Mouse (Mus musculus): Measurements from ENCODE around the gene AI837181. TPM values are rescaled to one million over a fixed set of nuclear protein-coding genes. Genes with fewer than 3 reads are reported as not detected.

AI837181 gene
- 50.8 TPM for total RNA-seq (2023)

DNA sequence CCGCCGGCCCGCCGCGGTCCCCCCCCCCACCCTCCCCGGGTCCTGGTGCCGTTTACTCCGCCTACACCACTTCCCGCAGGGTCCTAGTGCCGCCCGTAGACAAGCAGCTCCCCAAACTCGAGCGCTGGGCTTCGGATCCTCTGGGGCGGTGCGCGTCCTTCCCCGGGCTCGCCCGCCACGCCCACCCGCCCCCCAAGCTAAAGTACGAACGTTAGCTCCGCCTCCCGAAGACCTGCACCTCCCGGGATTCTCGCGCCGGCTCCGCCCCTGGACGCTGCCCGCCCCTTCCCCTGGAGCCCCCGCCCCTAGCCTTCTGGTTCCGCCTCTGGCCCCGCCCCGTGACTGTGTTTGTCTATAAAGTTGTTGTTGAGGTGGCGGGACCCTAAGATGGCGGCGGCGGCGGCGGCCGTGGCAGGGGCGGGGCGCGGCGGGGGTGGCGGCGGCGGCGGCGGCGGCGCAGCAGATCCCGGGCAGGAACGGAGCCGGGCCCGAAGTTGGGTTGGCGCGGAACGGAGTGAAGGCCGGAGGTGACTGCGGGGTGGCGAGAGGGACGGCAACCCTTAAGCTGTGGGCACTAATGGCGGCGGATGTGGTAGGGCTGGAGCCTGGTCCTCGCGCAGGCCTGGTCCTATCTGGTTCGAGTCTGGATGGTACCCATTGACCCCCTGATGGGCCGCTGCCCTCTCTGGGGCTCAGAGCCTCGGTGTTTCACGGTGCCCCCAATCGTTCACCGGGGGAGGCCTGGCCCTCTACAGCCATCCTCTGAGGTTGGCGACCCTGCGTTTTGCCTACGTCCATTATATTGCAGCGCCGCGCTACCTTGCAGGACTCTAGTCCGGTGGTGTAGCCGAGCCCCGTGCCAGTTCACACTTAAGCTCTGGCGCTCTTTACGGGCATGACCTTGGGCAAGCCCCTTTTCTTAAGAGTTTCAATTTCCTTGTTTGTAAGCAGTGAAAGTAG, at the start of gene AI837181, which contains the start of gene Drap1:
TSS of gene AI837181 (plus strand) at position 363 of the 960 bp plus-strand sequence.
TSS of gene Drap1 (minus strand) at position 198 of the 960 bp plus-strand sequence.

DNA sequence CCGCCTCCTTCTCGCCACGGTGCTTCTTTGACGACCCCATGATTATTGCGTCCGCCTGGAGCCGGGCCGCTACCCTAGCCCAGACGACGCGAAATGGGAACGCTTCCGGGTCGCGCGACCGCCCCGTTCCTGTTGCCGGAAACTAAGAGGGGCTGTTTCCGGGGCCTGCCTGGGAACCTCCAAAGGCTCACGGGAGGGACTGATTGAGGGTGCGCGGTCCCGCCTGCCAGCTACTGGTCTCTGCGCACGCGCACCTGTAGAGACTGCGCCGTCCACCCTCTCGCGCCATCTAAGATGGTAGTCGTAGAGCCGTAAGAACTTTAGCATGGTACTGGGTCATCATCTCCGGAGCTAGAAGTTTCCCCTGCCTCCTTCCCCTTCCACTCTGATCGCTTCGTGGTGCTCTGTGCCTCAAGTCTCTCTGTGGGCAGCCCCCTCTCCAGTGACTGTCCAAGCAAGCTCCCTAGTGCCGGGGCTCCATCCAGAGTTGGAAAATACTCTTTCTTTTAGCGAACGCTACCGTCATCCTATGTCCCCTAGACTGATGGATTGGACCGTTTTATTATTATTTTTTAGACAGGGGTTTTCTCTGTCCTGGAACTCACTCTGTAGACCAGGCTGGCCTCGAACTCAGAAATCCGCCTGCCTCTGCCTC, 36.2 kb upstream of the AI837181 start, which contains the start of gene Sart1:
TSS of gene Sart1 (minus strand) at position 116 of the 655 bp plus-strand sequence.

DNA sequence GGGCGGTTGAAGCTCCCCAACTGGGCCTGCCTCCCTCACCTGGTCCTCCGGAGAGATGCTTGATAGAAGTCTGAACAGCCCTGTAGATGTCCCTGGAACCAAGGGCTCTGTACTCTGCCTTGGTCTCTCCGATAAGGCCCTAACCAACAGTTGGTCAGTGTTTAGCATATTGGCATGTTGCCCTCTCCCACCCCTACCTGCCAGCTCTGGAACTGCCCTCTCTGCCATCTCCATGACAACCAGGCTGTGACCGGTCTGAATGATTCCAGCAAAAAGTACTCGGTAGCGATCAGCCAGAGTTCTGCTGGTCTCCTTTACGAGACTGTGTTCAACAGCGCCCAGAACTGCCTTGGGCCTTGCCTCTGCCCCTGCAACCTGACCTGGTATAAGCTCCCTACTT, 22.7 kb upstream of the AI837181 start, which contains the start of gene Tsga10ip:
TSS of gene Tsga10ip (minus strand) at position 234 of the 400 bp plus-strand sequence.

DNA sequence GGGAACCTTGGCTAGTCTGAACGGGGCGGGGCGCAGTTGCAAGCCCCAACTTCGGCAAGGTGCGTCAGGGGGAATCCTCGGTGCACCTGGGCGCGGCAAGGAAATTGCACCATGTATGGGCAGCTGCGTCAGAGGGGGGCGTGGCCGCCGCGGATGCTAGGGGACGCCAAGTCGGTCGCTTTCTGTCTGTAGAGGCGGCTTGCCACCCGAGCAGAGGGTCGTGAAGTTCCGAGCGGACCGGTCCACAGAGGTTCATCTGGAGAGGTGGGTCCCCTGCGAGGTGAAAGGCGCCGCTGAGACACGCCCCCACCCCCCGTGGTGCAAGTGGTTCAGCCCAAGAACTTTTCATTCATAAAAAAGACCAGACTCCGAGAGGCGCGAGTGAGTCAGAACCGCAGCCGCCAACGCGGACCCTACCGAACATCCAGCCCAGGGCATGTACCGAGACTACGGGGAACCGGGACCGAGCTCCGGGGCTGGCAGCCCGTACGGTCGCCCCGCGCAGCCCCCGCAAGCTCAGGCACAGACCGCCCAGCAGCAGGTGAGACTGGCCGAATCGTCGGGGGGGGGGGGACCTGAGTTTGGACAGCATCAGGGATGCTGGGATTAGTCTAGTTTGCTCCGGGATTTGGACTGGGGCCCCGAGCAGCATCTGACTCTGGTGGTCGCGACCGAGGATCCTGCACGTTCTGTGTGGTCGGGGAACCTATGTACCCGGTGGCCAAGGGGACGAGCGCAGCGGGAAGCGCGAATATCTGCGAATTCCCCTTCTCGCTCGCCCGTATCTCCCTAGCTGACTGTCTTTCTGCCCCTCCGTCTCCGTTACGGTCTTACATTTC, 22.8 kb downstream of the AI837181 start, which contains the start of gene Fosl1:
TSS of gene Fosl1 (plus strand) at position 33 of the 839 bp plus-strand sequence.

DNA sequence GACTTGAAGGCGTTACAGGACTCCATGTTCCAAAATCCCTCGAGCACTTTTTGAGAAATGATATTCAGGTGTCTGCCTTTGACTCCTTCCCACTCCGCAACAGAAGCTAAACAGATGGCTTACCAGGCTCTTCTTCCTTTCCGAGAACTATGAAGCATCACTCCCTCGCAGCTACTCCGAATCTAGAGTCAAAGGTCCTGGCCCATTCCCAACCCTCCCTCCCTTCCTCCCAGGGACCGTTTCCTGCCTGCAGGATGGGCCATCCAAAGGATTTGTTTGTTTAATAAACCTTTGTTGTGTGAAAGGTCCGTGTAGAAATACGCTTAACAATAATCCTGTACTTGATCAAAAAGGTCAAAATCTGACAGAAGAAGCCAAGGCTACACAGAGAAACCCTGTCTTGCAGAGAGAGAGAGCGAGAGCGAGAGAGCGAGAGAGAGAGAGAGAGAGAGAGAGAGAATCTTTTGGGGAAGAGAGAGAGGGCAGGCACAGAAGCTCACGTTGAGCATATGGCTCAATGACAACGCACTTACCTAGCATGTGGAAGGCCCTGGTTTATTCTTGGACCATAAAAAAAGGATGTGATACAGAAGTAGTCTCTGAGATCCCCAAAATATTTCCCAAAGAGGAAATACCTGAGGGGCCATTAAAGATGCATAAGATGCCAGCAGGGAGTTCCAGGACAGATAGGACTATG, 33.0 kb downstream of the AI837181 start, which contains the start of gene Ccdc85b:
TSS of gene Ccdc85b (minus strand) at position 149 of the 697 bp plus-strand sequence.

DNA sequence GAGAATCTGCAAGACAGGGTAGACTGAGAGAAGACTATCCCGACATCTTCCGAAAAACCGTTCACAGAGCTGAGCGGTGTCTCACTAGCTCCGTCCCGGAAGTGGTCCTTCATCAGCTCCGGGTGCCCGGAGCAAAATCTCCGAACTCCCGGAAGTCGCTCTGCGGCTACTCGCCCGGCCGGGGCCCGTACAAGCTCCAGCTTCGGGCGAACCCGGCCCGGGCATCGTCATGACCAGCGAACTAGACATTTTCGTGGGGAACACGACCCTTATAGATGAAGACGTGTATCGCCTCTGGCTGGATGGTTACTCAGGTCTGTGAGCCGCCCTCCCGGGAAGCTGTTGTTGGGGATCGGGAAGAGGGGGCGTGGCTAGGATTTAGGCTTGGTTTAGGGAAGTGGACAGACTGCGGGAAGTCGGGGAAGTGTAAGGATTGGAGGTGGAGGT, 35.5 kb downstream of the AI837181 start, which contains the start of gene Fibp:
TSS of gene Fibp (plus strand) at position 151 of the 447 bp plus-strand sequence.

DNA sequence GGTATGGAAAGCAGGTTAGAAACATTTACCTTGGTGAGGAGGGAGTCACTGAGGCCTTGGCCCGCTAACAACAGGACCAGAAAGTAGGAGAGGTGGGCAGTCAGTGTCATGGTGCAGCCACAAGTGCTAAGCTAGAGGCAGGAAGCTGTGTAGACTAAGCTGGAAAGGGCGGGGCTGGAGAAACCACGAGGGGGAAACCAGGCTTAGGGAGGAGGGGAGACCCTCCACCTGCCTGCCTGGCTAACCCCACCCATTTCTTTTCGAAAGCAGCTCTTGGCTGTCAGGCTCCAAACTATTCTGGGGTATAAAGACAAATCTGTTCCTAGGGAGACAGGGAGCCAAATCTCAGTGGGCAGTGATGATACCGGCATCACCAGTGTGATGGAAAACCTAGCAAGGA, 43.4 kb downstream of the AI837181 start, which contains the start of gene Ctsw:
TSS of gene Ctsw (minus strand) at position 134 of the 400 bp plus-strand sequence.

DNA sequence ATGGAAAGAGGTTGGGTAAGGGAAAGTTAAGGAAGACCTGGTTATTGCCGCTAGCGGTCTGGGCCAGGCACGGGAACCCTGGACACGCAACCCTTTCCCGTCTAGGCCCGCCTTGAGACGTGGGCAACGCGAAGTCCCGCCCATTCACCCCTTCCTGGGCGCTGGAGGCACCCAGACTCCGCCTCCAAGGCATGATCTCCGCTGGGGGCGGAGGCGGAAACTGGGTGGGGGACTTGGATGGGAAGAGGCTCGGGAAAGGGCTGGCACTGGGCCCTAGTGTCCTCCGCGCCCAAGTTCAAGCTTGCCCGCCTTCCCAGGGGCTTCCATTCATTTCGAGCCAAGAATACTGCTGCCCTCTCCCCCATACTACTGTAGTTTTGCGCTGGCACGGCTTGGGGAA, 48.8 kb downstream of the AI837181 start, which contains the start of gene Efemp2:
TSS of gene Efemp2 (plus strand) at position 235 of the 400 bp plus-strand sequence.

Other genes with a start within 250 kb of the AI837181 start
- gene Pacs1, start 152.0 kb upstream of the AI837181 start, total RNA-seq (2023): 95.0 TPM
- gene Sf3b2, start 129.7 kb upstream of the AI837181 start, total RNA-seq (2023): 240 TPM
- gene Gal3st3, start 126.8 kb upstream of the AI837181 start, total RNA-seq (2023): not detected
- gene Catsper1, start 89.4 kb upstream of the AI837181 start, total RNA-seq (2023): not detected
- not detected for gene Cst6, start 75.6 kb upstream of the AI837181 start, total RNA-seq (2023)
- gene Eif1ad, start 58.4 kb upstream of the AI837181 start, total RNA-seq (2023): 34.6 TPM
- gene Banf1, start 58.0 kb upstream of the AI837181 start, total RNA-seq (2023): 108 TPM
- 167 TPM for gene Sart1, start 36.4 kb upstream of the AI837181 start, total RNA-seq (2023)
- gene Tsga10ip, start 22.6 kb upstream of the AI837181 start, total RNA-seq (2023): 0.86 TPM
- 162 TPM for gene Drap1, start 165 bp upstream of the AI837181 start, total RNA-seq (2023)
- gene Fosl1, start 22.4 kb downstream of the AI837181 start, total RNA-seq (2023): 1.4 TPM
- 7.1 TPM for gene Ccdc85b, start 32.8 kb downstream of the AI837181 start, total RNA-seq (2023)
- 91.2 TPM for gene Fibp, start 35.5 kb downstream of the AI837181 start, total RNA-seq (2023)
- gene Ctsw, start 43.4 kb downstream of the AI837181 start, total RNA-seq (2023): 223 TPM
- gene Efemp2, start 48.8 kb downstream of the AI837181 start, total RNA-seq (2023): 1.4 TPM
- gene Mus81, start 63.3 kb downstream of the AI837181 start, total RNA-seq (2023): 41.4 TPM
- 1,395 TPM for gene Cfl1, start 65.3 kb downstream of the AI837181 start, total RNA-seq (2023)
- gene 1700020D05Rik, start 78.6 kb downstream of the AI837181 start, total RNA-seq (2023): 1.7 TPM
- 8.0 TPM for gene Snx32, start 85.4 kb downstream of the AI837181 start, total RNA-seq (2023)
- not detected for gene Ovol1, start 135.5 kb downstream of the AI837181 start, total RNA-seq (2023)
- gene Ap5b1, start 142.9 kb downstream of the AI837181 start, total RNA-seq (2023): 20.0 TPM
- 92.9 TPM for gene Rnaseh2c, start 176.7 kb downstream of the AI837181 start, total RNA-seq (2023)
- gene Kat5, start 185.1 kb downstream of the AI837181 start, total RNA-seq (2023): 137 TPM
- gene Rela, start 212.3 kb downstream of the AI837181 start, total RNA-seq (2023): 118 TPM
- 184 TPM for gene Sipa1, start 238.6 kb downstream of the AI837181 start, total RNA-seq (2023)

Data from CD8-positive naive resting alpha-beta T cell, adult 57 days (primary cell).